Mouse (Mus musculus): Measurements from ENCODE around the gene Dnase2a. TPM values are rescaled to one million over a fixed set of nuclear protein-coding genes. Genes with fewer than 3 reads are reported as not detected.

Gene Dnase2a
- total and polyA plus RNA-seq, 2 experiments = 13.0 to 20.0 TPM

- 0 out of 2 replicates have a peak, but pooled peaks cover 3% of the 10 kb centered on the region for H3K4me1 ChIP-seq (ENCODE audit: control insufficient read depth, insufficient read depth, low read length)
Observed at GRCm38 (mm10) chr8:84877297-84878035, 30.9 kb upstream of the Dnase2a start.

GRCm38 (mm10) chr8:84878915-84879314, 29.4 kb upstream of the Dnase2a start:
- WGBS = 91% methylated on average over 1 of the region's 1 CpGs
- DNase-seq (ENCODE audit: extremely low read depth, low read depth, low spot score) = no peak
- Histone ChIP-seq H3K27ac (replicated peaks; ENCODE audit: insufficient read depth, low read depth, low read length) (no peak overlapping the region), H3K27me3 (ENCODE audit: control insufficient read depth, insufficient read depth, low read length) (no peaks in the 10 kb centered on the region), H3K4me1 (ENCODE audit: control insufficient read depth, insufficient read depth, low read length) (no peaks in the 10 kb centered on the region), H3K36me3 (ENCODE audit: control insufficient read depth, insufficient read depth, low read length) (no peaks in the 10 kb centered on the region), H3K9ac (ENCODE audit: low read depth, low read length) (no peak overlapping the region), H3K79me2 (ENCODE audit: control insufficient read depth, insufficient read depth, low read length) (no peaks in the 10 kb centered on the region), H3K4me3 (ENCODE audit: insufficient read depth, low read depth, low read length) (no peak overlapping the region)
- no peak for TF ChIP-seq POLR2A (IDR thresholded peaks at IDR 0.05; ENCODE audit: extremely low read depth, insufficient read depth, low read length)
- no peak for TF ChIP-seq CTCF (IDR thresholded peaks at IDR 0.05; ENCODE audit: low read depth, low read length)

More at GRCm38 (mm10) chr8:84877297-84878035, 30.9 kb upstream of the Dnase2a start:
- Histone ChIP-seq H3K79me2 (ENCODE audit: control insufficient read depth, insufficient read depth, low read length) (no peaks in the 10 kb centered on the region), H3K4me3 (ENCODE audit: insufficient read depth, low read depth, low read length) (no peak overlapping the region), H3K27me3 (ENCODE audit: control insufficient read depth, insufficient read depth, low read length) (no peaks in the 10 kb centered on the region), H3K36me3 (ENCODE audit: control insufficient read depth, insufficient read depth, low read length) (no peaks in the 10 kb centered on the region), H3K9ac (ENCODE audit: low read depth, low read length) (no peak overlapping the region), H3K27ac (replicated peaks; ENCODE audit: insufficient read depth, low read depth, low read length) (no peak overlapping the region)
- 81% methylated on average over 3 of the region's 3 CpGs for WGBS
- TF ChIP-seq POLR2A (IDR thresholded peaks at IDR 0.05; ENCODE audit: extremely low read depth, insufficient read depth, low read length) = no peak
- no peak for TF ChIP-seq CTCF (IDR thresholded peaks at IDR 0.05; ENCODE audit: low read depth, low read length)
- no peak for DNase-seq (ENCODE audit: extremely low read depth, low read depth, low spot score)

- Histone ChIP-seq H3K4me3 (ENCODE audit: insufficient read depth, low read depth, low read length) (no peak overlapping the region), H3K4me1 (ENCODE audit: control insufficient read depth, insufficient read depth, low read length) (no peaks in the 10 kb centered on the region), H3K9ac (ENCODE audit: low read depth, low read length) (no peak overlapping the region), H3K79me2 (ENCODE audit: control insufficient read depth, insufficient read depth, low read length) (no peaks in the 10 kb centered on the region), H3K27me3 (ENCODE audit: control insufficient read depth, insufficient read depth, low read length) (no peaks in the 10 kb centered on the region), H3K27ac (replicated peaks; ENCODE audit: insufficient read depth, low read depth, low read length) (no peak overlapping the region), H3K36me3 (ENCODE audit: control insufficient read depth, insufficient read depth, low read length) (peaks cover 38% of the 10 kb centered on the region)
- no peak for TF ChIP-seq POLR2A (IDR thresholded peaks at IDR 0.05; ENCODE audit: extremely low read depth, insufficient read depth, low read length)
- no peak for TF ChIP-seq CTCF (IDR thresholded peaks at IDR 0.05; ENCODE audit: low read depth, low read length)
- WGBS = 81% methylated on average over 4 of the region's 4 CpGs
- DNase-seq (ENCODE audit: extremely low read depth, low read depth, low spot score) = no peak
Observed at GRCm38 (mm10) chr8:84884728-84885127, 23.6 kb upstream of the Dnase2a start.

- 89% methylated on average over 3 of the region's 3 CpGs for WGBS
- Histone ChIP-seq H3K36me3 (ENCODE audit: control insufficient read depth, insufficient read depth, low read length) (peaks cover 53% of the 10 kb centered on the region), H3K4me3 (ENCODE audit: insufficient read depth, low read depth, low read length) (no peak overlapping the region), H3K27ac (replicated peaks; ENCODE audit: insufficient read depth, low read depth, low read length) (no peak overlapping the region), H3K79me2 (ENCODE audit: control insufficient read depth, insufficient read depth, low read length) (peaks cover 3% of the 10 kb centered on the region; the same call in 1 of the 2 replicates), H3K9ac (ENCODE audit: low read depth, low read length) (no peak overlapping the region), H3K27me3 (ENCODE audit: control insufficient read depth, insufficient read depth, low read length) (no peaks in the 10 kb centered on the region), H3K4me1 (ENCODE audit: control insufficient read depth, insufficient read depth, low read length) (peaks cover 9% of the 10 kb centered on the region; the same call in 1 of the 2 replicates)
- DNase-seq (ENCODE audit: extremely low read depth, low read depth, low spot score) = no peak
- no peak for TF ChIP-seq CTCF (IDR thresholded peaks at IDR 0.05; ENCODE audit: low read depth, low read length)
- TF ChIP-seq POLR2A (IDR thresholded peaks at IDR 0.05; ENCODE audit: extremely low read depth, insufficient read depth, low read length) = no peak
Observed at GRCm38 (mm10) chr8:84888280-84888679, 20.1 kb upstream of the Dnase2a start.

GRCm38 (mm10) chr8:84889141-84889540, 19.2 kb upstream of the Dnase2a start:
- WGBS = 28% methylated on average over 1 of the region's 1 CpGs
- no peak overlapping the region for H3K4me3 ChIP-seq (ENCODE audit: insufficient read depth, low read depth, low read length)
- TF ChIP-seq CTCF (IDR thresholded peaks at IDR 0.05; ENCODE audit: low read depth, low read length) (no peak), POLR2A (IDR thresholded peaks at IDR 0.05; ENCODE audit: extremely low read depth, insufficient read depth, low read length) (no peak)
- no peak overlapping the region for H3K27ac ChIP-seq (replicated peaks; ENCODE audit: insufficient read depth, low read depth, low read length)
- peaks cover 9% of the 10 kb centered on the region; the same call in 1 of the 2 replicates for H3K4me1 ChIP-seq (ENCODE audit: control insufficient read depth, insufficient read depth, low read length)
- DNase-seq (ENCODE audit: extremely low read depth, low read depth, low spot score) = peak; percentile 53
- H3K9ac ChIP-seq (ENCODE audit: low read depth, low read length) = no peak overlapping the region
- H3K36me3 ChIP-seq (ENCODE audit: control insufficient read depth, insufficient read depth, low read length) = peaks cover 53% of the 10 kb centered on the region
- H3K27me3 ChIP-seq (ENCODE audit: control insufficient read depth, insufficient read depth, low read length) = no peaks in the 10 kb centered on the region
- peaks cover 3% of the 10 kb centered on the region; the same call in 1 of the 2 replicates for H3K79me2 ChIP-seq (ENCODE audit: control insufficient read depth, insufficient read depth, low read length)
